Mouse (Mus musculus) thymus, postnatal 10 days (tissue): ENCODE results near the gene Ston2.
"Not testable (repeated sequence)": the region's sequence is repeated elsewhere in the genome, so short reads cannot be mapped to it uniquely, and the experiment has no call there.

ENCODE experiments used
- DNase-seq, 2 experiments: peaks; one replicate each; pipeline ENCODE4 v3.0.0; 2021; ENCODE audit warnings: low spot score in 2 of 2

The Ston2 gene

DNA sequence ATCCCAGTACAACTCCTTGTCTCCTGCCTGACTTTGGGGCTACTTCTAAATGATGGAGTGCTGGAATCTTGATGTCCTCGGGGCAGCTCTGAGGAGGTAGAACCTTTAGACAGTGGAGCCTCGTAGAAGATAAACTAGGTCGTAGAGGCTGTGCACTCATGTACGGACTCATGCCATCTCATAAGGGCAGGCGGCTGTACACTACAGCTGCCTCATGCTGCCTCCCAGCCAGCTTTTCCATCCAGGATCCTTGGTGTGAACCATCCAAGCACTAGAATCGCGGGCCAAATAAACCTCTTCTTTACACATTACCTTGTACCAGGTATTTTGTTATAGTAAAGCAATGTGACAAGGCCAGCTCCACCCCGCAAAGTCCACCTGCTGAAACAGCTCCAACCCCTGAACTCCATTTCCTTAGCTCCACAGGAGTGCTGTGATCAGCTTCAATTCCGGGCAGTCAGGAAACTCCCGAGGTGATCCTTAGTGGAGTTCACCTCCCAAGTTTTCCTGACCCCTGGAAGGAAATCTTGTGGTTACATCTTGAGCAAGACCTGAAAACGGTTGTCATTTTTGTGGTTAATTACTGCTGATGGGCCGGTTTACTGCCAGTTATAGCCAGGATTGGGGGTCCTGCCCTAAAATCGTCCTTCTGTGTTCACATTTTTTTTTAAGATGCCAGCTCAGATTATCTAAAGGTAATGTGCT lies 36.1 kb downstream of the Ston2 start:
- DNase-seq, result no peak

DNA sequence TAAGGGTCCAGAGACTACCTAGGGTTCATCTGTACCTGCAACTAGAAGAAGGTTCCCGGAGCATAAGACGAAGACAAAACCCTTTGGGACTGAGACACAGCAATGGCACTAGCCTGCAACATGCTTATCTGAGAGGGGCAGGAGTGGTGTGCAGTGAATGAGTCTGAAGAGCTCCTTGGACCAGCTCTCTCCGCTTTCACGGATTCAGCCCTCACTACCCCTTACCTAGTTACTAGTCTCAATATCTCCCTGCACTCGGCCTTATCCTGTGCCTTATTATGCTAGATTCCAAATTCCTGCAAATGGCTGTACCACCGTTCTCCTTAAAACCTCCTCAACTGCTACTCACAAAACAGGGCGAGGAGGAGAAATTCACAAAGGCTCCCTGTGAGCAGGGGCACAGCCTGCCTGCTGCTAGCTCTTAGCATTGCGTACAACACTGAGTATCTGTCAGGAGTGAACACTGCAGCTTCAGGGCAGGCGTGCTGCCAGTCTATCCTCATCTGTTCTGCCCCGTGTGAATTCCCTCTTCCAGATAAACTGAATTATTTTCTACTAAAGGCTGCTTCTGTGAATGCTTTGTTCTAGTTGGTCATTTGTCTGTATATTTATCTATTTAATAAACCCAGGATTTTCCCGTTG lies 38.5 kb downstream of the Ston2 start:
- no peak for DNase-seq

DNA sequence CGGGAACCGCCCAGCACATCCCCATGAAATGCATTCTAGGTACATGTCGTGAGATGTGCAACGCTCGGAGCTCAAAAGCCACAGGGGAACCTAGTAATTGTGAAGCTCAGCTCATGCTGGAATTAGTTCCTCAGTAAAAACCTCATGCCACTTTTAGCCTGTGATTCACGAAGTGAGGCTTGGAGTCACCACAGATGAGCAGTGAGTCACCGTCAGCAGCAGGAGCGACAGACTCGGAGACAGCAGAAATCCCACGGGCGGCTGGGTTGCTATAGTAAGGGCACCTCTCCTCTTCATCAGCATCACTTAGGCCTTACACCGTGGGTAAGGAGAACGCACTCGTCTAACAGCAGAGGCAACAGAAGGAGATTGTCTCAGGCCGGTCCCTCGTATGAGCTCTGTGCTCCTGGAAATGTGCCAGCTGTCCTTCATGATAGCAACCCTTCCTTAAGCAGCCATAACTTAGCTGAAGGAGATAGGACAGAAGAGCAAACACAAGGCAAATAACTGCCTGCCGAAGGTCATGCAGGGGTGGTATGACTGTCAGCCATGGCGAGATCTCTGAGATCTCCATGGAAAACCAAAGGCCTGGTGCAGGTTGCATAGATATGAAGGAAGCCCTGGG lies 39.8 kb downstream of the Ston2 start:
- DNase-seq, result no peak

DNA sequence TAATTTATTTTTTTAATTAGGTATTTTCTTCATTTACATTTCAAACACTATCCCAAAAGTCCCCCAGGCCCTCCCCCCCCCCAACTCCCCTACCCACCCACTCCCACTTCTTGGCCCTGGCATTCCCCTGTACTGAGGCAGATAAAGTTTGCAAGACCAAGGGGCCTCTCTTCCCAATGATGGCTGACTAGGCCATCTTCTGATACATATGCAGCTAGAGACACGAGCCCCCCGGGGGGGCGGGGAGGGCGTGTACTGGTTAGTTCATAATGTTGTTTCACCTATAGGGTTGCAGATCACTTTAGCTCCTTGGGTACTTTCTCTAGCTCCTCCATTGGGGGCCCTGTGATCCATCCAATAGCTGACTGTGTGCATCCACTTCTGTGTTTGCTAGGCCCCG lies 41.3 kb downstream of the Ston2 start:
- not testable (repeated sequence) for DNase-seq

DNA sequence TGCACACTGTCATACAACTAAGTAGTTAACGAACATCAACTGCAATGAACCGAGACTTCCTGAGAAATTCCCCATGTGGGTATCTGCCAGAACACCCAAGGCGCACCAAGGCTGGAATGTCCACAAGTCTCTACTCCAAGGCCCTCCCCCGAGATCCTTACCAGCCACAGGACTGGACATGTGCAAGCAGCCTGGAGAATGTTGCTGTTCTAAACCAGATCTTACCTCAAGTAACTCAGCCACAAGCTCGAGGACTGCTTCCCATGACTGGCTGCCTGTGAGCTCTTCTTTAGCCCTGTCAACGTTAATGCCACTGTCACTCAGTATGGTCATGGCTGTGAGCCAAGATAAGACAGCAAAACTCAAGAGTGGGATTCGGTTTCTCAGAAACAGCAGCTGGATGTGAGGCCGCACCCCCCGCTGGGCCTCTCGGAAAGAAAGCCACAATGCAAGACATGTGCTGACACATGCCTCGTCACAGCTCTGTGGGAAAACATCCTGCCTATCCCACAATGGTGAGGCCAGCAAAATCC lies 42.4 kb downstream of the Ston2 start:
- DNase-seq, result peak in 1 of 2 experiments; percentile 33

DNA sequence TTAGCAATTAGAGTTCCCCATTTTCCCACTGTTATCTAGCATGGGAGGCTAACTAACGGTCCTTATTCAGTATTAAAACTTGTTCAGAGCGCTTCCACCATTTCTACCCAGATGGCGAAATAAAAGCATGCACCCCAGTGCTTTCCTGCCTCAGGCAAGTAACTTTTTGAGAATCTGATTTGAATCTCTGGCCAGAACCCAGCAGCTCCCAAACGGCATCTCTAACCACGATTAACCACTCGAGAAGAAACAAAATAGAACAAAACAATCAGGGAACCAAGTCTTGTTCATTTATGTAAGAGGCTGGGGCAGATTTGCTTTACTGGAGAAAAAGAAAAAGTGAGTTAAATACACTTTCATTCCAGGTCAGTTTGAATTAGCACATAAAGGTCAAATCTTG lies 44.1 kb downstream of the Ston2 start:
- no peak for DNase-seq

DNA sequence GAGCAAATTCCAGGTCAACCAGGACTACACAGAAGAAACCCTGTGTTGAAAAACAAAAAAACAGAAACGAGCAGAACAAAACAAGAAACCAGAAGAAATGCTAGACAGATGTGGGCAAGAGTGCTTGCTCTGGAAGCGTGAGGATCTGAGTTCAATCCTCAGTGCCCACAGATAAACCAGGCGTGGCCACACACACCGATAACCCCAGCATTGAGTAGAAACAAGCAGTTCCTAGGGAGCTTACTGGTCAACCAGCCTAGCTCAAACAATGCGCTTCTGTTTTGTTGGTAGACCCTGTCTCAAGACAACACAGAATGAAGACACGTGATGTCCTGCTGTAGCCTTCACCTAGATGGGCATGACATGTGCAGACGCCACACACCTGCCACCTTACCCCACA lies 45.3 kb downstream of the Ston2 start:
- DNase-seq, result no peak

DNA sequence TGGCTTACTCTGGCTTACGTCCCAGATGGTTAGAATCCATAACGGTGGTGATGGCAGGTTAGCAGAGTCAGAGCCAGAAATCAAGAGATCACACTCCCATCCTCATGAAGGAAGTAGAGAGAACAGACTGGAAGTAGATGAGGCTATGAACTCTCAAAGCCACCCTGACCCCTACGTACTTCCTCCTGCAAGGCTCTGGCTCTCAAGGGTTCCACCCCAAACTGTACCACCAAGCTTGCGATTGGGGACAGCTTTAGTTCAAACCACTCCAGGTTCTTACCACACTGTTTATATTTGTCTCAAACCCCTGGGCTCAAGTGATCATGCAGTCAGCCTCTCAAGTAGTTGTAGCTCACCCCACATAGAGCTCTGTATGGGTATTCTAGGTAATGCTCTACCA lies 49.8 kb downstream of the Ston2 start:
- no peak for DNase-seq

DNA sequence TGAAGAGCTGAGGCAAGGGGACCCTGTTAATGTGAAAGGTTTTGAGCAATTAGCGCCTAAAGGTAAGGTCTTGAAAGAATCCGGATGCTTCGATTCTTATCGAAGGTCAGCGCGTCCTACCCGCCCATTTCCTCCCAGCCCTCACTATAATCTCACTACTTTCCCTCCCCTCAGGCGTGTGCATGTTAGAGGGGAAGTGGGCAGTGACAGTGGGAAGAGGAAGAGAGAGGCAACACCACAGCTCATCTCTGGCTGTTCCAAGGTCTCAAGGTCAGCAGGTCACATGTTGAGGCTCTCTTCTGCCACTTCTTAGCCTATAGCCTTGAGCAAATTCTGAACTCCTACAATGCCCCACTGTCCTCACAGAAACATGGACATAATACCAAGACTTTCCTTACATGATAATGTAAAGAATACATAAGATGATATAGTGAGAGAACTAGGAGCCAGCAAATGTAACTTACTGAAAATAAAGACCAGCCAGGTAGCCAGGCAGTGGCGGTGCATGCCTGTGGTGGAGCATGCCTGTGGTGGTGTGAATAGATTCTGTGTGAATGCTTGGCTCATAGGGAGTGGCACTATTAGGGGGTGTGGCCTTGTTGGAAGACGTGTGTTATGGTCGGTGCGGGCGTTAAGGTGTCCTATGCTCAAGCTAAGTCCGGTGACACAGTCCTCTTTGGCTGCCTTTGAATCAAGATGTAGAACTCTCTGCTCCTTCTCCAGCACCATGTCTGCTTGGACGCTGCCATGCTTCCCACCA lies 51.8 kb downstream of the Ston2 start:
- no peak for DNase-seq

DNA sequence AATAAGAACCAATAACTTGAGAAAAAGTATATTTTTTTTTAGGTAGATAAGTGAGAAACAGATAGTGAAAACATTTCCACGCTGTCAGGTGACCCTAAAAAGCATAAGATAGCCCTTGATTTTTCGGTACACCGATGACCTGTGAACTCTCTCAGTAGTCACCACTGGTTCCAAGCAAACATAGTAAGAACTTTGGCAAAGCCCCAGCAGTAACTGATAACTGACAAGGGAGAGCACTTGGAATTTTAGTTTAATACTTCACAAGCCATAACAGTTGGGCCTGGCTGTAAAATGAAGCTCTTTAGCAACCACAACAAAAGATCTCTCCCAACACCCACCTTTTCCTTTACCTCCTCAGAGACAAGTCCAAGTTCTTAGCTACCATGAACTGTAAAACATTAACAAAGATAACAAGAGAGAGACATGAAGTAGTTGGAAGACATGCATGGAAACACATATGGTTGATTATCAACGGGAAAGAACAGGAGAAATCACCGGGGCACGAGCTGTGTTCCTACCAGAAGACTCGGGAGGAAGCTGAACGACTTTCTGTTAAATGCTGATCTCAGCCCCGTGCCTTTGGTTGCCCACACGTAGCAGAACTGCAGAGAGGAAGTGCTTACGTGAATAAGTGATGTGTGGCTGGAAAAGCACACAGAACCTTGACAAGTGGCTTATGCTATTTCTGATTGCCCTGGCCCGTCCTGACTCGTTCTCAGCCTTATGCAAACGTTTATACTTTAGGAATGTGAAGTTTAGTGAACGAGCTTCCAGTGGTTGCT lies 53.8 kb downstream of the Ston2 start:
- DNase-seq, result peak; percentile 17 to 32

DNA sequence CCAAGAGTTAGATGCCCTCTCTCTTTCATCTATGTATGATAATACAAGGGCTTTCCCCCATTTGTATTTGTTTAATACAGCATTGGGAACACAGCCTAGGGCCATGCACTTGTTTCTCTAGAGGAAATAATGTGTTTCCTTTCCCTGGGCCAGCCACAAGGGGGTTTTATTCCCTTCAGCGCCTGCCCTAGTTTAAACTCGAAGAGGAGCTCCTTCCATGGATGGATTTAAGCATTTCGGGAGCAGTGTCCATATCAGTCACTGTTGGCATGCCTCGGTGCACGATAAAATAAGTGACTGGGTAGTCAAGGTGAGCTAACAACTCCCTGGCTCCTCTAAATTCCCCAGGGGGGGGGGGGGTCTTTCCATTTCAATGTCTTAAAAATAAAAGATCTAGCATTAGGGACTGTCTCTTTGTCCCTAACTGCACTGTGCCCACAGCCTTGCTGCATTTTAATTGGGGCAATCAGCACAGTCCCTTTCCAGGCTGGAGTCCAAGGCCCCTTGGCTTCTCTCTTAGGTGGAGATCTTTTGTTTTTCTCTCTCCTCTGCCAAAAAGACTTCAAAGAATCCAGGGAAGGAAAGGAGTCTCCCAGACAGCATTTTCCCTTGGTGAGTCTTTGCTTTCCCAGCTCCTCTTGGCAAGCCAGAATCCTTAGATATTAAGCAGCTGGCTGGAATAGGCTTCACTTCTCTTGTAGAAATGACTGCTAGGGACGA lies 55.3 kb downstream of the Ston2 start:
- no peak for DNase-seq

DNA sequence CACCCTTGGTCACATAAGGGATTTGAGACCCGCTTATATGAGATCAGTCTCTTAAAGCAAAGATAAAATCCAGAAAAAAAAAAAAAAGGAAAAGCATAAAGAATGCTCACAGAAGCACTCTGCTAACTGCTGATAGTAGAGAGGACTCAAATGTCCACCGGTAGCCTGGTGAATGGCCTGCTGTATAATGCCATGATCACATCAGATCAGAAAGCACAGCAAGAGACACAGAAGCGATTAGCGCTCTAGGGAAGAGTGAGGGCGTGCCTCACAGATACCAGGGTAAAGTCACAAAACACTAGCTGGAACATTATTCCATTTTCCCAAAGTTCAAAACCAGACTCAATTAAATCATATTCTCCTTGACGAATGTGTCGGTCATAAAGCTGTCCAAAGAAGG lies 62.0 kb downstream of the Ston2 start:
- DNase-seq, result no peak

DNA sequence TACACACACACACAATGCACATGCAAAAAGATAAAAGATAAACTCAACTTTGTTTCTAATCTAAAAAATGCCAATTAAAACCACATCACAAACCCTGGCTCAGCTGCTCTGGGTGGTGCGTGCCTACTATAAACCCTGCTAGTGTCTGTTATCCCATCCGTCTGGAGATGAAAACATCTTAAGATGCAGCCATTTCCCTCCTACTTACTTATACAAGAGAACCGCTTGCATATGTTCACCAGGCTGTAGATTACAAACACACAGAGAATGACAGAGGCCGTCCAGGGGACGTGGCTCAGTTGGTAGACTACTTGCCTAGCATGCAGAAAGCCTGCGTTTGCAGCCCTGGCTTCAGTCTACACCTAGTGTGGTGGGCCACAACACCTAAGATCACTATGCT lies 64.3 kb downstream of the Ston2 start:
- DNase-seq, result no peak

DNA sequence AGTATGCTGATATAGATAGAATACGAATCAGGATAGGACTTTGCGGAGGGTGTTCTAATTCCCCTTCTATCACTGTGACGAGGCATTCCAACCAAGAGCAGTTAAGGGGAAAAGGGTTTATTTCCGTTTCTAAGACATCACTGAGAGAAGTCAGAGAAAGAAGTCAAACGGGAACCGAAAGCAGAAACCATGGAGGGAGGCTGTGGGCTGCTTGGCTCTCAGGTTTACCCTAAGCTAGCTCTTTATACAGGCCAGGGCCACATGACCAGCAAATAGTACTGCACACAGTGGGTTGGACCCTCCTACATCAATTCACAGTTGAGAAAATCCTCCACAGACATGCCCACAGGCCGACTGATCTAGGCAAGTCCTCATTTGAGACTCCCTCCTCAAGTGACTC lies 69.1 kb downstream of the Ston2 start:
- DNase-seq, result no peak

DNA sequence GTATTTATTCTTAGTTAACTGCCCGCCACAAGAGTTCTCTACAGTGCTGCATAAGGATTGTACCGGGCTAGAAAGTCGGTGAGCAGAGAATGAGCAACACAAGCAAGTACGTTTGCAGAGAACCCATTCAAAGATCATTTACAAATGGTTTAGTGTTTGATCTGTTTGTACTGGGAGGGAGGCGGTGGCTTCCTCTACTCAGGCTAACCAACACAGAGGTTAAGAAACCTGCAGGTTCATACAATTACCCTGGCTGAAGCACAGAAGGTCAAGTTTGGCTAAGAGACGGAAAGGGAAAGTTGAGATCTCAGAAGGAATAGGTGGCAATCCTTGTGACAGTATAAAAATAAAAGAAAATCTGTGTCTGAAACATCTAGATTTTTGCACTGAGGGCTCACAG lies 72.5 kb downstream of the Ston2 start:
- no peak for DNase-seq

DNA sequence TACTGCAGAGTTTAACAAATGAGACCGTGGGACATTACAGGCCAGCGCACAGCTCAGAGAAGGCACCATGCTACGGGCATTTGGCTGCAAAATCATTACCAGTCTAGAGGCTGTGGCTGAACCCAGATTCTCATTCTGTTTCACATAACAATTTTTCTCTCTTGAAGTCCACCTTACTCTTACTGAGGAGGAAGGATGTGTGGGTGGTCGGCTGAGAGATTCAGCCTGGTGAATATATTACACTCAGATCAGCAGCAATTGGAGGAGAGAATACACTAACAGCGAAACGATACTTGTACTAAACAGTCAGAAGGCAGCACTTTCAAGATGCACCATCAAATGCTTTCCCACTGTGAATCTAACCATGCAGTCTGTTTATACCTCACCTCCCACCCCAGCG lies 74.8 kb downstream of the Ston2 start:
- DNase-seq, result no peak

DNA sequence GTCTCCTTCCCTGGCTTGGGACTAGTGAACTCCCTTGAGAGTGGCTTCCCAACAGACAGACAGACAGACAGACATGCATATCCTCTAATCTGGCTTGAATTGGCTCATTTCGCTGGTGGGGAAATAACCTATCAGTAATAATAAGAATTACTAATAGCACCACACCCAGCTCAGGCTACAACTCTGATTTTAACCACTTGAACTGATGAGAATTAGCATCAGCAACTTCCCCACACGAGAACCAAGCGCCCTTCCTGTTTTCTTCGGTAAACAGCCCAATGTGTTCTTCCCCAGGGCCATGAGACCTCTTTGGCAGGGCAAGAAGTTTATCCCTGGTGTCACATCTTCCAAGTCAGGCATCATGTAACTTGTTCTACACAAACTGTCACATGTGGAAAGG lies 76.5 kb downstream of the Ston2 start:
- no peak for DNase-seq

DNA sequence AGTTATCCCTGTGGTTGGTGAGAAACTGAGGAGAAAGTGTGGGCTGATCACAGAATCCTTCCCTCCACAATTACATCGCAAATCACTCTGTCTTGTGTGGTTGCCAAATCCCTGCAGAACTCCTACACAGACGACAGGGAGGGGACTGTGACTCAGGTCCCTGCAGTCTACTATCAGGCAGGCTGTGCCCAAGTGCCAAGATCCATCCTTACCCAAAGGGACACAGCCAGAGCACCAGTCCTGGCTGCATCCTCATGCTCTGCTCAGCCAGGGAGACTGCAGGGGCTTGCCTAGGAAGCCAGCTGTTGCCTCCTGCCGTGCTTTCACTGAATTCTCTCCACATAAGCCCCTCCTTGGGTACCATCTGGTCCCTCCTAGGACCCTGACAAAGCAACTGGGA lies 77.3 kb downstream of the Ston2 start:
- no peak for DNase-seq

DNA sequence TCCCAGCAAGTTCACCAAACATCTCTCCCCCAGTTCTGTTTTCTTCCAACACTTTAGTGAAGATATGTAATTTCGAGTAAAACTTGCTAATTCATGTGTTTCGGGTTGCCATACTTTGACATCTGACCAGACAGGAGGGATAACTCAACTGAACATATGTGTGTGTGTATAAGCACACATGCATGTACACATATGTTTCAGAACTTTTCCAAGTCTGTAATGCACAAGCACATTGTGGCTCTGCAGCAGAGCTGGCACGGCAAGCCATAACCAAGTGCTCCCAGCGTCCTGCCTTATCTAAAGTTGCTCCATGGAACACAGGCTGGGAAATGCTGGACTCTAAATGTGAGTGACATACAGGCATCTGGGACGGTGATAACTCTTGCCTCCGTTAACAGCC lies 78.6 kb downstream of the Ston2 start:
- no peak for DNase-seq

DNA sequence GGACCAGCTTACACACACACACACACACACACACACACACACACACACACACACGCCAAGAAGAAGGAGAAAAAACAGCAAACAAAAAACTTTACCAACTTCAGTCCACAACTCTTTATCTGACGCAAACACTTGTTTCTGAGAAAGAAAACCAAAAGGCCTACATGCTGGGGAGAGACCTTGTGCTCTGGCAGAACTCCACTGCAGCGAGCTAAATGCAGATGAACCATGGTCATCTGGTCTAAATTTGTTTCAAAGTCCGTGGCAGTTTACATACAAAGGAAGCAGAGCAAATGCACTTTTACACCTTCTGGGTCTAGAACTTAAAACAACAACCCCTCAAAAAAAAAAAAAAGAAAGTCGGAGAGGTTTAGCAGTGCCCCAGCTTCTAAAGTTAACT lies 79.0 kb downstream of the Ston2 start:
- DNase-seq, result no peak

DNA sequence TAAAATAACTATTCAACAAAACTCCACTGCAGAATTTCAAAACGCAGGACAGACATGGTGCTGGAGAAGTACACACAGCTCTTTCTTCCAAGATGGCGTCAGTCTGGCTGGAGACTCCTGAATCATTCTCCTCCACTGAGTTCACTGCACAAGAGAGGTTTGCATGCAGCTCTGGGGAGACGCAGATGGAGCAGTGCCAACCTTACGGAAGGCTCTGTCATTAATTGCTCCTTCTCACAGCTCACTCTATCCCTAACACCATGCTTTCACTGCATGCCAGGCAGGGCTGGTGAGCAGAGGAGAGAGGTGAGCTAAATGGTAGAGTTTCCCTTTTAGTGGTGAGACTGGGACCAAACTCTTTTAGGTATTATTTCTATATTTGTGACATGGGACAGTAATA lies 80.4 kb downstream of the Ston2 start:
- DNase-seq, result no peak
